Mouse (Mus musculus) neutrophil, adult 5-6 weeks (primary cell): ENCODE results near the gene Prdm10. TPM values are rescaled to one million over a fixed set of nuclear protein-coding genes. Genes with fewer than 3 reads are reported as not detected.

Source experiments
- ATAC-seq: fragments of 151-379, 151-347 bp; 2 replicates; pipeline ENCODE4 v1.8.0; 2017; ENCODE audit warnings: mild to moderate bottlenecking, moderate TSS enrichment; ENCODE audit not compliant: insufficient number of reproducible peaks, poor library complexity, low FRiP score, severe bottlenecking; ENCODE audit errors: extremely low read depth
- total RNA-seq: library from RNA; stranded (forward); fragments of 200-1000 nt; gene quantifications from 2 replicates; pipeline ENCODE4 v1.2.3, GENCODE M21; 2017

The Prdm10 gene
- total RNA-seq, 1 experiment from 2014 or later, result 18.6 TPM

- no peak for ATAC-seq
These were observed 22.1 kb upstream of the Prdm10 start for GRCm38 (mm10) chr9:31258237-31258636.

- ATAC-seq, result no peak
These were observed 20.1 kb upstream of the Prdm10 start for GRCm38 (mm10) chr9:31260219-31260618.

- ATAC-seq, result no peak
These were observed 17.9 kb upstream of the Prdm10 start for GRCm38 (mm10) chr9:31262226-31263105.

GRCm38 (mm10) chr9:31266013-31266659 is 14.2 kb upstream of the Prdm10 start:
- no peak for ATAC-seq

- peak; percentile 39; the same call in 1 of the 2 replicates for ATAC-seq
These were observed 8.9 kb upstream of the Prdm10 start for GRCm38 (mm10) chr9:31271221-31272015.

GRCm38 (mm10) chr9:31272160-31272559 is 8.2 kb upstream of the Prdm10 start:
- ATAC-seq, result no peak

- no peak for ATAC-seq
These were observed 1.7 kb upstream of the Prdm10 start for GRCm38 (mm10) chr9:31278651-31279050.

GRCm38 (mm10) chr9:31279306-31279705 is 1.0 kb upstream of the Prdm10 start:
- no peak for ATAC-seq

GRCm38 (mm10) chr9:31279885-31280365 is 413 bp upstream of the Prdm10 start:
- ATAC-seq, result peak; percentile 73

GRCm38 (mm10) chr9:31281011-31281662 is 799 bp downstream of the Prdm10 start:
- ATAC-seq, result no peak

GRCm38 (mm10) chr9:31281663-31282015 is 1.3 kb downstream of the Prdm10 start:
- ATAC-seq, result no peak

GRCm38 (mm10) chr9:31282536-31282935 is 2.2 kb downstream of the Prdm10 start:
- no peak for ATAC-seq

GRCm38 (mm10) chr9:31283044-31283443 is 2.7 kb downstream of the Prdm10 start:
- no peak for ATAC-seq

GRCm38 (mm10) chr9:31283911-31284310 is 3.6 kb downstream of the Prdm10 start:
- ATAC-seq, result no peak

GRCm38 (mm10) chr9:31290201-31290862 is 10.0 kb downstream of the Prdm10 start:
- ATAC-seq, result peak; percentile 33; the same call in 1 of the 2 replicates

GRCm38 (mm10) chr9:31291978-31292377 is 11.6 kb downstream of the Prdm10 start:
- no peak for ATAC-seq

GRCm38 (mm10) chr9:31293208-31293607 is 12.9 kb downstream of the Prdm10 start:
- no peak for ATAC-seq

GRCm38 (mm10) chr9:31295311-31295710 is 15.0 kb downstream of the Prdm10 start:
- no peak for ATAC-seq
